Mouse (Mus musculus) heart, embryonic 14.5 days (tissue): ENCODE measurements around the gene Sgms1. TPM values are rescaled to one million over a fixed set of nuclear protein-coding genes. Genes with fewer than 3 reads are reported as not detected.

Experiments
- ATAC-seq: fragments of 200-750 bp; cut with Nextera tagmentation; 2 replicates; pipeline ENCODE4 v1.8.0; 2017; ENCODE audit warnings: low read depth, moderate TSS enrichment; ENCODE audit not compliant: insufficient number of reproducible peaks, insufficient read depth, low FRiP score
- H3K27ac ChIP-seq, 2 experiments: fragments of 200-500 bp in 1 of 2; fragments of 300-500 bp in 1 of 2; sonication (generic) in 1 of 2; replicated peaks in 1 of 2; 2 replicates each; pipeline ENCODE4 v1.5.1; 2012 to 2014; ENCODE audit warnings: low read depth in 2 of 2, low read length in 2 of 2, control low read depth in 1 of 2, mild to moderate bottlenecking in 1 of 2, mixed read lengths in 1 of 2; ENCODE audit not compliant: control insufficient read depth in 1 of 2, insufficient read depth in 1 of 2
- H3K27me3 ChIP-seq: fragments of 300-500 bp; sonication (generic); 2 replicates; pipeline ENCODE4 v1.6.1; 2014; ENCODE audit warnings: mild to moderate bottlenecking, low read length, control low read depth; ENCODE audit not compliant: control insufficient read depth, insufficient read depth
- H3K36me3 ChIP-seq: fragments of 300-500 bp; sonication (generic); 2 replicates; pipeline ENCODE4 v1.6.1; 2014; ENCODE audit warnings: mild to moderate bottlenecking, control low read depth, low read length, mixed read lengths; ENCODE audit not compliant: control insufficient read depth, insufficient read depth
- H3K4me1 ChIP-seq, 2 experiments: fragments of 200-500 bp in 1 of 2; fragments of 300-500 bp in 1 of 2; sonication (generic) in 1 of 2; 2 replicates each; pipeline ENCODE4 v1.6.1; 2012 to 2014; ENCODE audit warnings: low read length in 2 of 2, control low read depth in 1 of 2, mixed read lengths in 1 of 2; ENCODE audit not compliant: control insufficient read depth in 2 of 2, insufficient read depth in 2 of 2
- H3K4me2 ChIP-seq: fragments of 300-500 bp; sonication (generic); 2 replicates; pipeline ENCODE4 v1.6.1; 2014; ENCODE audit warnings: mild to moderate bottlenecking, low read length
- H3K4me3 ChIP-seq, 2 experiments: fragments of 200-500 bp in 1 of 2; fragments of 300-500 bp in 1 of 2; sonication (generic) in 1 of 2; 2 replicates each; pipeline ENCODE4 v1.5.1; 2012 to 2014; ENCODE audit warnings: low read length in 2 of 2, mild to moderate bottlenecking in 2 of 2, control low read depth in 1 of 2, low read depth in 1 of 2, moderate library complexity in 1 of 2; ENCODE audit not compliant: control insufficient read depth in 1 of 2, insufficient read depth in 1 of 2
- H3K9ac ChIP-seq: fragments of 300-500 bp; sonication (generic); 2 replicates; pipeline ENCODE4 v1.6.1; 2014; ENCODE audit warnings: mild to moderate bottlenecking, low read length
- H3K9me3 ChIP-seq: fragments of 300-500 bp; sonication (generic); 2 replicates; pipeline ENCODE4 v1.6.1; 2016; ENCODE audit warnings: low read length, control low read depth; ENCODE audit not compliant: control insufficient read depth
- WGBS: fragments of 180-500 bp; shearing (Covaris S2); extraction: QIAGEN DNeasy Blood & Tissue Kit; methylation state at CpG from one replicate; pipeline ENCODE4 v1.1.7; 2014; 5-methylcytosine and 5-hydroxymethylcytosine counted together
- polyA plus RNA-seq: library from polyadenylated mRNA; unstranded; fragments of >200 nt; fragmentation: Nextera tagmentation; extraction: Ambion mirVana; gene quantifications from 2 replicates; pipeline ENCODE4 v1.2.1, GENCODE M21; 2014

Gene Sgms1
- polyA plus RNA-seq, 1 experiment from 2014 or later: 41.3 TPM

DNA sequence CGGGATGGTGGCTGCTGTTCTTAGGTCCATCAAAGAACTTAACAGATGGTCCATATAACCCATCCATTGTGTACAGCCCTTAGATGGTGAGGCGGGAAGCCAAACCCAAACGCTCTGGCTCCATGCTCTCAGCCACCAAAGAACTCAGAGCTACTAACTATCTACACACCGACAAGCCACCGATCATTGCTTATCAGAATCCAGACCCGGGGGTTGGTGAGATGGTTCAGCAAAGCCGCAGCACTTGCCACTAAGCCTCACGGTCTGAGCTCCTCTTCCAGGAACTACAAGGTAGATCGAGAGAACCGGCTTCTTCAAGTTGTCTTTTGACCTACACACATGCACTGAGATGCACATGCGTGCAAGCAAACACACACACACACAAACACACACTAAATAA lies 8.8 kb downstream of the Sgms1 start:
- no peak overlapping the region for H3K4me2 ChIP-seq
- WGBS: 75% methylated on average over 11 of the region's 11 CpGs
- H3K36me3 ChIP-seq: no peaks in the 10 kb centered on the region
- H3K4me1 ChIP-seq: peaks cover 30 to 55% of the 10 kb centered on the region in 2 experiments
- H3K4me3 ChIP-seq: no peak overlapping the region
- no peaks in the 10 kb centered on the region for H3K27me3 ChIP-seq
- H3K27ac ChIP-seq: no peak overlapping the region
- no peak for ATAC-seq
- no peaks in the 10 kb centered on the region for H3K9me3 ChIP-seq
- H3K9ac ChIP-seq: no peak overlapping the region

DNA sequence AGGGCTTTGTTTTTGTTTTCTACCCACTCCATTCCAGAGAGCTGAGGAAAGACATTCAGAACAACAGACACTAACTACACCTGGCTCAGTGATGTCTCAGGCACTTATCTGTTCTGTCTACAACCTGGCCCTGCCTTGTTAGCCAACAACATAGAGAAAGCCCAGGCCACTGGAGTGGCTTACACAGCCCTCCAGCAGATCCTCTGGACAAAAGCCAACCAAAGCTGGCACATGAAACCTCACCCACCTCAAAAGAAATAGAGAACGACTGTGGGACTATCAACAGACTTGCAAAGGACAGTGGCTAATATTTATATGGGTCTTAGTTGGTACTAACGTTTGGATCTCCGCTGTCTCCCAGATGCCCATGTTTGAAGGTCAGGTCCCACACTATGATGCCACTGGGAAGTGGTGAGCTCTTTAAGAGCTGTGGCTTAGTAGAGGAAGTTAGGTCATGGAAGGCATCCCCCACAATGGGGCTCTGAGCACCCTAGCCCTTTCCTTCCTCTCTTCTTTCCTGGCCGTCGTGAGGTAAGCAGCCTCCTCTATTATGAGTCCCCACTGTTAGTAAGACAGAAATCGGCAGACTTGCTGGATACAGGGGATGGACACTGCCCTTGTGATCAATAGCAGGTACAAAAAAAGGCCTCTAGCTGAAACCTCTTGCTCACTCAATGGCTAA lies 10.1 kb downstream of the Sgms1 start:
- Histone ChIP-seq H3K4me2 (no peak overlapping the region), H3K27ac (peak overlapping the region in 1 of 2 experiments; percentile 22; a peak in 1 of 4 replicates), H3K36me3 (no peaks in the 10 kb centered on the region), H3K9ac (no peak overlapping the region), H3K9me3 (no peaks in the 10 kb centered on the region), H3K4me3 (no peak overlapping the region), H3K4me1 (peaks cover 31 to 56% of the 10 kb centered on the region in 2 experiments), H3K27me3 (no peaks in the 10 kb centered on the region)
- no peak for ATAC-seq
- 60% methylated on average over 6 of the region's 6 CpGs for WGBS

DNA sequence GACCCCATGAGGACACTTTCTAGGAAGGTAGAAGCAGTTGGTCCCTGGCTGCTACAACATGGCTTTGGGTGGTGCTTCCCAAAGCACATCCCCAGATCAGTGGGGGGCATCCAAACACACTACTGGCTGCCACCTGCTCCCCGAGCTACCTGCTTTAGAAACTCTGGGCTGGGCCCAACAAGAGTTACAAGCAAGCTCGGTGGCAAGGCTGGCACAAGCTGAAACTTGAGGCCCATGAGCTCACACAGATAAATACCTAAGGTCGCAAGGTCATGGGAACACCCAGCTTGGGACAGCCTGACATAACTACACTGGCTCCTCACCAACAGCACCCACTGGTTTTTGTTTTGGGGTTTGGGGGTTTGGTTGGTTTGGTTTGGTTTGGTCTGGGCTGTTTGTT lies 10.9 kb downstream of the Sgms1 start:
- 63% methylated on average over 3 of the region's 3 CpGs for WGBS
- Histone ChIP-seq H3K27me3 (no peaks in the 10 kb centered on the region), H3K36me3 (no peaks in the 10 kb centered on the region), H3K9ac (no peak overlapping the region), H3K4me3 (no peak overlapping the region), H3K27ac (no peak overlapping the region), H3K4me2 (no peak overlapping the region), H3K9me3 (no peaks in the 10 kb centered on the region), H3K4me1 (peaks cover 34 to 64% of the 10 kb centered on the region in 2 experiments)
- no peak for ATAC-seq

DNA sequence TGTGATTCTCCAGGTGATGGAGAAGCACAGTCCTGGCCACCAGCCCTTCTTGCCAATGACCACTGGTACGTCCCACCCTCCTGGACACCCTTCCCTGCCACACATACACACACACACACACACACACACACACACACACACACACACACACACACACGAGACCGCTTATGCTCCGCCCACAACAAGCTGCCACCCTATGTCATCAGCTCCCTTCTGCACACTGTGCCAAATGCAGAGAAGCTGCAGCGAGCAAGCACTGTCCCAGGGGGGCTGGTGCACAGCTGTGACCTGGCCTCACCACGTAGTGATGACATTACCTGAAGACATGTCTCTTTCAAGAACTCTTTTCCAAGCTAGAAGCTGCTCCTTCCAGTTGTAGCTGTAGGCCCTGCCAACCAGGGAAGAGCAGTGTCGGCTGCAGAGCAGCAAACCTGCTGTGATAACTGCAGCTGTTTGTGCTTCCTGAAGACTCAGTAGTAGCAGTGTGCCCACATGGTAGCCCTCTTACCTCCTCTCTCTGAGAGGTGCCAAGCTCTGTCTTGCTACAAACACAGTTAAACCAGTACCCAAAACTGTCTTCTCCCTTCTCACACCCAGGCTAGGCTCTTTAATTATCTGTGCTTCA lies 11.7 kb downstream of the Sgms1 start:
- no peaks in the 10 kb centered on the region for H3K9me3 ChIP-seq
- no peak overlapping the region for H3K4me2 ChIP-seq
- no peak overlapping the region for H3K9ac ChIP-seq
- H3K27me3 ChIP-seq: no peaks in the 10 kb centered on the region
- no peak overlapping the region for H3K4me3 ChIP-seq
- H3K4me1 ChIP-seq: peaks cover 34 to 70% of the 10 kb centered on the region in 2 experiments
- WGBS: 55% methylated on average over 7 of the region's 7 CpGs
- no peaks in the 10 kb centered on the region for H3K36me3 ChIP-seq
- no peak overlapping the region for H3K27ac ChIP-seq
- ATAC-seq: no peak

DNA sequence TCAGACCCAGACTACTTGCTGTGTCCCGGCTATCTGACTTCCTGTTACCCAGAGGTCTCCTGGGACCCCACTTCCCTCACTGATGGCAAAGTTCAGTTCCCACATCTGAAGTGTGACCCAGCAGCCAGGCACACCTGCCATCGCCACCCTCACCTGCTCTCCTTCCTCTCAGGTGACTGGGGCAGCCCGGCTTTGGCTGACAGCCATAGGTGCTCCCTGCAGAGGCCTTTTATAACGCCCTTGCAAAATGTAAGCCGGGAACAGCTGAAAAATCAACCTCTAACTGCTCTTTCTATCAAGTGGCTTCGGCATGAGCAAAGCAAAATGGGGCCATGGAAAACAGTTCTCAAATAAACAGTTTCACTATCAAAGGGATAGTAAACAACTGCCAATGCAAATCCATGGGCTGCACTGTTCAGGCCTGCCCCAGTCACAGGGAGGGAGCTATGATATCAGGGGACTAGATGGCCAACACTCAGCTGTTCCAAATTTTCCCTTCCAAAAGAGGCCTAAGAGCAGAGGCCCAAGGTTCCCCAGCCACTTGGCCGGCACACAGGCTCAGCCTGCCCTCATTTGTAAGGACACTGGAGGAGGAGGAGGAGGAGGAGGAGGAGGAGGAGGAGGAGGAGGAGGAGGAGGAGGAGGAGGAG lies 12.5 kb downstream of the Sgms1 start:
- H3K27me3 ChIP-seq: no peaks in the 10 kb centered on the region
- H3K36me3 ChIP-seq: no peaks in the 10 kb centered on the region
- H3K9ac ChIP-seq: no peak overlapping the region
- 57% methylated on average over 7 of the region's 7 CpGs for WGBS
- H3K27ac ChIP-seq: no peak overlapping the region; a peak in 1 of 4 replicates
- no peak for ATAC-seq
- H3K4me2 ChIP-seq: no peak overlapping the region
- H3K4me1 ChIP-seq: peaks cover 41 to 72% of the 10 kb centered on the region in 2 experiments
- no peaks in the 10 kb centered on the region for H3K9me3 ChIP-seq
- no peak overlapping the region for H3K4me3 ChIP-seq

DNA sequence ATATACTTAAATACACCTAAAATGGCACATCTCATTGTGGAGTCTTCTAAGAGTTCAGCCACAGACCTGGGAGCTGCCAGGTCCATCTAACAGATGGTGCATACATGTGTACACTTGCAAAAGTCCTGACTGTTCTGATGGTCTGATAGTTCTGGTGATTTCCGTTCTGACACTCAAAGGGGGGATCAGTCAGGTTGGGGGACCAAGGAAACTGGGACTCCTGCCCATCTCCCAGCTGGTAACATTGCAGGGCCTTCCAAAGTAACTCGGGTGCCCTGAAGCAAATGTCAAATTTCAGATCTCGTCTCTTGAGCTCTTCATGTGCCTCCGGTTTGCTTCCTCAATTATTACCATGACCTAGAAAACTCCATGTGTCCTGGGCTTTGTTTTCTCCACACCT lies 13.5 kb downstream of the Sgms1 start:
- Histone ChIP-seq H3K4me2 (no peak overlapping the region), H3K4me3 (no peak overlapping the region), H3K27me3 (no peaks in the 10 kb centered on the region), H3K9ac (no peak overlapping the region), H3K27ac (no peak overlapping the region), H3K4me1 (peaks cover 42 to 67% of the 10 kb centered on the region in 2 experiments), H3K9me3 (no peaks in the 10 kb centered on the region), H3K36me3 (no peaks in the 10 kb centered on the region)
- no peak for ATAC-seq
- WGBS: 88% methylated on average over 4 of the region's 4 CpGs

DNA sequence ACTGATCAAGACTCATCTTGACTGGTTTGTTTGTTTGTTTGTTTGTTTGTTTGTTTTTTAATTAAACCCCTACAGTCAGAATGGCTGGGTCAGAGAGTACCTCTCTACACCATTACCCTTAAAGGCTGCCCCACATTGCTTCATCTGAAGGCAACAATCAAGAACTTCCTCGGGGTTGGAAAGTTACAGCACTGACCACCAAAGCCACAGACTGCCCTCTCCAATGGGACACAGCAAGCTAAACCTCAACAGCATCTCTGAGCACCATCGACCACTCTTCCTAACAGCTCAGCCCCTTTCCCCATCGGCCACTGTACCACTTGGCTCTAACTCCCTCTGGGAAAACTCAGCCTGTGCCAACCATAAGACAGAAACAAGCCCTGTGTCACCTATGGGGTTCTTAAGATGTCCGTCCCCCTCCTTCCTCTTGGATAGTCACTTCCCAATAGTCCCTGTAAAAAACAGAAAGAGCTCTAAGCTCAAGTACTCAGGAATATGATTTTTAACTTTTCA lies 14.0 kb downstream of the Sgms1 start:
- no peaks in the 10 kb centered on the region for H3K27me3 ChIP-seq
- no peaks in the 10 kb centered on the region for H3K36me3 ChIP-seq
- H3K27ac ChIP-seq: no peak overlapping the region
- H3K9me3 ChIP-seq: no peaks in the 10 kb centered on the region
- no peak overlapping the region for H3K4me3 ChIP-seq
- H3K4me2 ChIP-seq: no peak overlapping the region
- H3K4me1 ChIP-seq: peaks cover 39 to 64% of the 10 kb centered on the region in 2 experiments
- H3K9ac ChIP-seq: no peak overlapping the region
- no peak for ATAC-seq
- 84% methylated on average over 4 of the region's 4 CpGs for WGBS
